Mouse (Mus musculus): Measurements from ENCODE around the gene Grm7.

Gene Grm7

DNA sequence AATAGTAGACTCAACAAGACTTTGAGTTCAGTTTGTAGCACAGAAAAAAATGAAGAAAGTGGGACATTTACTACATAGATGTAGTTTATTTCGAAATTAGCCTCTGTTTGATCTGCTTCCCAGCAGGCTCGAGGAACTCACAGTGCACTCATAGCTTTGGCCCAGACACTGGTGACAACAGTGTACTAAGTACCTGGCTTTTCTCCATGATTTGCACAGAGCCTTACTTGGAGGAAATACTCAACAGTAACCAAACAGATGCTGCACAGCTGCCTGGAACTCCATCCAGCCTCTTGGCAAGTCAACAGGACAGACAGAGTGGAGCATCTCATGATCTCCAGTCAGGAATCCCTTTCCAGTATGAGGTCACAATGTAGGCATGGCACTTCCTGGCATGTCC is 939.5 kb downstream of the Grm7 start:
- no peak for DNase-seq

- DNase-seq = no peak
Observed at GRCm38 (mm10) chr6:111587572-111587971, 942.2 kb downstream of the Grm7 start.

- DNase-seq = no peak
Observed at GRCm38 (mm10) chr6:111601892-111602654, 956.7 kb downstream of the Grm7 start.

DNA sequence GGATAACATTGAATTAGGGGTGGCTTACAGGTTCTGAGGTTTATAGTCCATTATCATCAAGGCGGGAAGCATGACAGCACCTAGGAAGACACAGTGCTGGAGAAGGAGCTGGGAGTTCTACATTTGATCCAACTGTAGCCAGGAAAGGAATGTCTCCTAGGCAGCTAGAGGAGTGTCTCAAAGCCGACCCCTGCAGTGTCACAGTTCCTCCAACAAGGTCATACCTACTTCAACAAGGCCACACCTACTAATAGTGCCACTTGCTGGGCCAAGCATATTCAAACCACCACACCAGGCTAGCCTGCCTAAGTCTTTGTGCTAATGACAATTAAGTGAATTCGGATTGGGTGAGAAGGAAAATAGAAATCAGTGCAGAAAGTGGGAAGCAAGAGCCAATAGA is 965.0 kb downstream of the Grm7 start:
- DNase-seq = no peak

DNA sequence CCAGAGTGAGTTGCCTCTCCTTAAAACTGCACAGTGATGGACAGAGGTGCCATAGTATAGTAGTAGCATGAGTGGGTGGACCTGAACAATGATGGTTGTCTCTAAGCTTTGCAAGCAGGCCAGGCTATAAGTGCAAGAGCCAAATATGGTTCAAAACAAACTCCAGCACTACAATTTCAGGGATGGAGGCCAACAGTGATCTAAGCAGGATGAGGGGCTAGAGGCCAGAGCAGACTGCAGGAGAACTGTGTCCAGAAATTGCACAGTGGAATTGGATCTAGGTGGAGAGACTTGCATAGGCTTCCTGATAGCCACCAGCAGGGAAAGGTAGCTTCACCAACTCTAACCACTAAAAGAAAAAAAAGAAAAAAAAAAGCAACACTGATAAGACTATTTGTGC is 968.5 kb downstream of the Grm7 start:
- no peak for DNase-seq
